Mouse (Mus musculus) CH12.LX (cell line): ENCODE measurements around the gene Sirt5.

Experiments used
- CHD1 ChIP-seq: IDR thresholded peaks from 2 replicates; pipeline ENCODE4 v1.6.1; 2012; ENCODE audit warnings: low read depth, low read length, improper control_type of control experiment, inconsistent platforms
- CHD2 ChIP-seq: IDR thresholded peaks from 2 replicates; pipeline ENCODE4 v1.6.1; 2011; ENCODE audit warnings: low read length, improper control_type of control experiment
- CTCF ChIP-seq, 2 experiments: IDR thresholded peaks in 1 of 2; conservative IDR thresholded peaks in 1 of 2; 2 replicates each; pipeline ENCODE4 v1.5.1; 2011 to 2012; ENCODE audit warnings: low read depth in 2 of 2, low read length in 2 of 2, improper control_type of control experiment in 1 of 2, inconsistent platforms in 1 of 2, mild to moderate bottlenecking in 1 of 2, moderate library complexity in 1 of 2
- E2F4 ChIP-seq: IDR thresholded peaks from 2 replicates; pipeline ENCODE4 v1.6.1; 2011; ENCODE audit warnings: low read depth, low read length, improper control_type of control experiment; ENCODE audit not compliant: insufficient replicate concordance
- EP300 ChIP-seq: IDR thresholded peaks from 2 replicates; pipeline ENCODE4 v1.6.1; 2011; ENCODE audit warnings: low read length, improper control_type of control experiment
- ETS1 ChIP-seq: conservative IDR thresholded peaks from 2 replicates; pipeline ENCODE4 v1.6.1; 2012; ENCODE audit warnings: low read depth, mild to moderate bottlenecking, inconsistent platforms, low read length, improper control_type of control experiment, moderate library complexity
- MAX ChIP-seq: IDR thresholded peaks from 2 replicates; pipeline ENCODE4 v1.6.1; 2011; ENCODE audit warnings: low read length, improper control_type of control experiment
- POLR2A ChIP-seq: IDR thresholded peaks from 2 replicates; pipeline ENCODE4 v1.6.1; 2011; ENCODE audit warnings: low read depth, mild to moderate bottlenecking, improper control_type of control experiment, low read length
- RAD21 ChIP-seq: IDR thresholded peaks from 2 replicates; pipeline ENCODE4 v1.6.1; 2011; ENCODE audit warnings: low read depth, mild to moderate bottlenecking, low read length, improper control_type of control experiment, moderate library complexity
- USF1 ChIP-seq: IDR thresholded peaks from 2 replicates; pipeline ENCODE4 v1.6.1; 2014; ENCODE audit warnings: low read depth, mild to moderate bottlenecking, inconsistent platforms, low read length, improper control_type of control experiment

GRCm38 (mm10) chr13:43385321-43385720 is 20.0 kb downstream of the Sirt5 start:
- TF ChIP-seq ETS1 (no peak), RAD21 (no peak), CTCF (conservative IDR thresholded peaks at IDR 0.05 in 1 of 2, IDR thresholded peaks at IDR 0.05 in 1 of 2; ENCODE audit: low read depth in 2 of 2, low read length in 2 of 2) (no peak), POLR2A (no peak), E2F4 (no peak), USF1 (no peak), MAX (no peak), CHD1 (no peak), EP300 (no peak), CHD2 (no peak)
